Comparison of ENCODE assay signal across 14 mouse cellular contexts in the genomic region with DNA sequence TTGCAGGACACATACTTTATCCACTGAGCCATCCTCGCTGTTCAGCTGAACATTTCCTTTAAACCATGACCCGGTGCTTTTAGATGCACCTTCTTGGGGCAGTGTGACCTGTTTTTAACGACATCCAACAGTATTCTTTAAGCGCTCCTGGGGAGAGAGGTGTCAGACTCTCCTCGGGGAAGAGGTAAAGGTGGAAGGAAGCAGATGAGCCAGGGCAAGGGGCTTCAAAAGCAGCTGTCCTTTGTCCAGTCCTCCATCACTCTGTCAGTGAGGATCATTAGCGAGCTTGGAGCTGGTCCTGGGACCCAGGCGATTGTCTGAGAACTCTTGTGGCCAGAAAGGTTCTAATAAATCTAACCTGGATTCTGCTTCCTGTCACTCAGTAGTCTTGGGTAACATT.
A peak's percentile ranks its signal among the peaks of the same experiment; 100 is the strongest.
DNase-seq lines count a peak whose midpoint lies in the region; ATAC-seq and TF ChIP-seq lines count a peak whose summit lies in the region.
"Had no signal": no experiment of that assay in that cellular context is flagged by ENCODE, and none has a peak within 500 bp of the region (broad histone marks: within the 10 kb centered on the region; RNA-seq: fewer than 3 reads in every experiment).

No protein-coding gene starts in this region.

- ATAC-seq in stomach, embryonic 14.5 days (ENCODE audit: insufficient number of reproducible peaks, insufficient read depth, low FRiP score, low read depth) = no peak
- no peak for ATAC-seq in stomach, postnatal 0 days (ENCODE audit: low FRiP score, low TSS enrichment)
- ATAC-seq in hindbrain, embryonic 12.5 days (ENCODE audit: low FRiP score) = no peak
- ATAC-seq in midbrain, embryonic 14.5 days (ENCODE audit: low FRiP score, low TSS enrichment) = no peak

- peaks cover 21% of the 10 kb centered on the region for H3K4me1 ChIP-seq in stomach, embryonic 14.5 days (ENCODE audit: control insufficient read depth, insufficient read depth, low read length)
- peaks cover 4% of the 10 kb centered on the region; the same call in 1 of the 2 replicates for H3K4me1 ChIP-seq in stomach, postnatal 0 days (replicated peaks; ENCODE audit: control insufficient read depth, insufficient read depth)
- H3K4me1 ChIP-seq in hindbrain, embryonic 12.5 days = peaks cover 30% of the 10 kb centered on the region
- H3K4me1 ChIP-seq in midbrain, embryonic 14.5 days (ENCODE audit: control insufficient read depth, insufficient read depth, low read length) = peaks cover 27% of the 10 kb centered on the region

- DNase-seq in stomach, postnatal 0 days (ENCODE audit: low spot score) = no peak
- DNase-seq in midbrain, embryonic 14.5 days = peak; percentile 17
- DNase-seq in yolk sac, embryonic 10.5 days (ENCODE audit: low spot score) = no peak
- DNase-seq in gastrocnemius, postnatal 10 days = no peak
- no peak for DNase-seq in cerebellum, postnatal 4 days (ENCODE audit: low spot score in 2 of 2)
- DNase-seq: cerebellum, adult 8-10 months; gastrocnemius, adult 2 months; lung, adult 18-20 months; right cerebral cortex, postnatal 25 days; thymus, postnatal 4 days had no signal

- H3K9me3 ChIP-seq in stomach, embryonic 14.5 days (ENCODE audit: control insufficient read depth, low read depth, low read length) = no peaks in the 10 kb centered on the region
- no peaks in the 10 kb centered on the region for H3K9me3 ChIP-seq in stomach, postnatal 0 days (ENCODE audit: control insufficient read depth, low read length)
- H3K9me3 ChIP-seq in hindbrain, embryonic 12.5 days (replicated peaks) = no peaks in the 10 kb centered on the region
- no peaks in the 10 kb centered on the region for H3K9me3 ChIP-seq in midbrain, embryonic 14.5 days (ENCODE audit: control insufficient read depth, low read length)
- H3K9me3 ChIP-seq: heart, embryonic 12.5 days had no signal

- no peak overlapping the region for H3K4me2 ChIP-seq in stomach, embryonic 14.5 days (replicated peaks; ENCODE audit: low read depth, low read length)
- no peak overlapping the region for H3K4me2 ChIP-seq in stomach, postnatal 0 days (replicated peaks; ENCODE audit: low read depth)
- H3K4me2 ChIP-seq in hindbrain, embryonic 12.5 days (replicated peaks) = no peak overlapping the region
- H3K4me2 ChIP-seq in midbrain, embryonic 14.5 days (ENCODE audit: low read length) = no peak overlapping the region

- H3K4me3 ChIP-seq in stomach, embryonic 14.5 days (ENCODE audit: low read depth, low read length) = no peak overlapping the region
- no peak overlapping the region for H3K4me3 ChIP-seq in stomach, postnatal 0 days (ENCODE audit: low read depth, low read length)
- no peak overlapping the region for H3K4me3 ChIP-seq in hindbrain, embryonic 12.5 days
- no peak overlapping the region for H3K4me3 ChIP-seq in midbrain, embryonic 14.5 days (replicated peaks; ENCODE audit: low read depth, low read length)
- H3K4me3 ChIP-seq: gastrocnemius, adult 2 months; layer of hippocampus, adult 2 months had no signal

- H3K27me3 ChIP-seq in stomach, embryonic 14.5 days (ENCODE audit: control insufficient read depth, insufficient read depth, low read length) = no peaks in the 10 kb centered on the region
- H3K27me3 ChIP-seq in stomach, postnatal 0 days (ENCODE audit: control insufficient read depth, insufficient read depth, low read length) = no peaks in the 10 kb centered on the region
- H3K27me3 ChIP-seq in hindbrain, embryonic 12.5 days = no peaks in the 10 kb centered on the region
- H3K27me3 ChIP-seq in midbrain, embryonic 14.5 days (ENCODE audit: control insufficient read depth, insufficient read depth, low read length) = no peaks in the 10 kb centered on the region

- no peak for TF ChIP-seq EP300 in stomach, postnatal 0 days (optimal IDR thresholded peaks at IDR 0.05)

- H3K36me3 ChIP-seq in stomach, embryonic 14.5 days (ENCODE audit: control insufficient read depth, insufficient read depth, low read length) = no peaks in the 10 kb centered on the region
- no peaks in the 10 kb centered on the region for H3K36me3 ChIP-seq in stomach, postnatal 0 days (ENCODE audit: control insufficient read depth, insufficient read depth, low read length)
- no peaks in the 10 kb centered on the region for H3K36me3 ChIP-seq in hindbrain, embryonic 12.5 days
- H3K36me3 ChIP-seq in midbrain, embryonic 14.5 days (ENCODE audit: control insufficient read depth, insufficient read depth, low read length) = no peaks in the 10 kb centered on the region
- H3K36me3 ChIP-seq: heart, embryonic 12.5 days had no signal

- whole genome bisulfite sequencing in stomach, embryonic 14.5 days = 41% methylated on average over 7 of the region's 7 CpGs
- 68% methylated on average over 7 of the region's 7 CpGs for WGBS in stomach, postnatal 0 days
- WGBS in hindbrain, embryonic 12.5 days = 29% methylated on average over 7 of the region's 7 CpGs
- 27% methylated on average over 7 of the region's 7 CpGs for WGBS in midbrain, embryonic 14.5 days

- H3K27ac ChIP-seq in stomach, embryonic 14.5 days (ENCODE audit: low read length) = peak overlapping the region; percentile 87
- no peak overlapping the region for H3K27ac ChIP-seq in stomach, postnatal 0 days (replicated peaks)
- H3K27ac ChIP-seq in hindbrain, embryonic 12.5 days = peak overlapping the region; percentile 93
- H3K27ac ChIP-seq in midbrain, embryonic 14.5 days (replicated peaks; ENCODE audit: low read depth, low read length) = peak overlapping the region; percentile 88
- H3K27ac ChIP-seq: layer of hippocampus, adult 2 months had no signal

- H3K9ac ChIP-seq in stomach, embryonic 14.5 days (replicated peaks; ENCODE audit: low read depth, low read length) = no peak overlapping the region
- no peak overlapping the region for H3K9ac ChIP-seq in stomach, postnatal 0 days (ENCODE audit: low read length)
- no peak overlapping the region for H3K9ac ChIP-seq in hindbrain, embryonic 12.5 days
- H3K9ac ChIP-seq in midbrain, embryonic 14.5 days (replicated peaks; ENCODE audit: low read length) = no peak overlapping the region
- H3K9ac ChIP-seq: heart, embryonic 12.5 days had no signal

- no peak for TF ChIP-seq CTCF in stomach, postnatal 0 days (IDR thresholded peaks at IDR 0.05; ENCODE audit: low read depth)
